ENCODE assay signal across 45 mouse cellular contexts in the genomic region with DNA sequence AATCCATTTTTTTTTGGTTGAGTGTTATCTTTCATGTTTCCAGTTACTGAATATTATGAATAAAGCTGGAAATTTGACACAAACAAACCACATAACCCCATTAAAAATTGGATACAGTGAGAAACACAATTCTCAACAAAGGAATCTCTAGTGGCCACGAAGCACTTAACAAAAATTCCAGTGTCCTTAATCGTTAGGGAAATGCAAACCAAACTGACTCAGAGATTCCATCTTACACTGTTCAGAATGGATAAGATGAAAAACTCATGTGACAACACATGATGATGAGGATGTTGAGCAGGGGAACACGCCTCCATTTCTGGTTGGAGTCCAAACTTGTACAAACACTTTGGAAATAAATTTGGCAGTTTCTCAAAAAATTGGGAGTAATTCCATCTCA. TPM values are rescaled to one million over a fixed set of nuclear protein-coding genes. Genes with fewer than 3 reads are reported as not detected.
"Had no signal": no experiment of that assay in that cellular context is flagged by ENCODE, and none has a peak within 500 bp of the region (broad histone marks: within the 10 kb centered on the region; RNA-seq: fewer than 3 reads in every experiment).

No protein-coding gene starts in this region.

- H3K4me1 ChIP-seq: heart, embryonic 10.5 days; heart, embryonic 12.5 days; heart, embryonic 13.5 days; heart, embryonic 15.5 days; hindbrain, embryonic 10.5 days; hindbrain, embryonic 12.5 days; hindbrain, embryonic 13.5 days; hindbrain, embryonic 15.5 days; intestine, embryonic 15.5 days; kidney, embryonic 15.5 days had no signal

- H3K9me3 ChIP-seq: heart, embryonic 10.5 days; heart, embryonic 12.5 days; heart, embryonic 13.5 days; heart, embryonic 15.5 days; hindbrain, embryonic 10.5 days; hindbrain, embryonic 12.5 days; hindbrain, embryonic 13.5 days; hindbrain, embryonic 15.5 days; intestine, embryonic 15.5 days; kidney, embryonic 15.5 days had no signal

- DNase-seq: heart, postnatal 10 days; heart, postnatal 14 days; heart, postnatal 36 days; heart, postnatal 4 days; kidney, adult 11 months; kidney, adult 18-20 months; kidney, adult 2 months; kidney, adult 8-10 months; kidney, adult 9 months; kidney, postnatal 10 days; kidney, postnatal 14 days; kidney, postnatal 25 days; kidney, postnatal 36 days; kidney, postnatal 4 days; layer of hippocampus, adult 9-11 months; layer of hippocampus, postnatal 36 days had no signal

- ATAC-seq: hindbrain, embryonic 16.5 days; hindbrain, postnatal 0 days; inflammation-experienced regulatory T-cells, adult 6 months; intestine, embryonic 15.5 days; intestine, embryonic 16.5 days; intestine, postnatal 0 days had no signal

- H3K27ac ChIP-seq: heart, embryonic 10.5 days; heart, embryonic 13.5 days; heart, embryonic 15.5 days; hindbrain, embryonic 10.5 days; hindbrain, embryonic 12.5 days; hindbrain, embryonic 13.5 days; hindbrain, embryonic 14.5 days; hindbrain, embryonic 15.5 days; hindbrain, postnatal 0 days; intestine, embryonic 15.5 days; kidney, embryonic 15.5 days; kidney, postnatal 0 days; layer of hippocampus, adult 2 months had no signal

- H3K9ac ChIP-seq: heart, embryonic 12.5 days; heart, embryonic 13.5 days; heart, embryonic 15.5 days; hindbrain, embryonic 12.5 days; hindbrain, embryonic 13.5 days; hindbrain, embryonic 14.5 days; hindbrain, embryonic 15.5 days; intestine, embryonic 15.5 days; kidney, embryonic 15.5 days had no signal

- H3K27me3 ChIP-seq: heart, embryonic 12.5 days; heart, embryonic 13.5 days; heart, embryonic 15.5 days; hindbrain, embryonic 12.5 days; hindbrain, embryonic 13.5 days; hindbrain, embryonic 15.5 days; intestine, embryonic 15.5 days; kidney, embryonic 15.5 days had no signal

- H3K4me2 ChIP-seq: heart, embryonic 11.5 days; heart, embryonic 12.5 days; heart, embryonic 13.5 days; heart, embryonic 15.5 days; hindbrain, embryonic 12.5 days; hindbrain, embryonic 13.5 days; hindbrain, embryonic 14.5 days; hindbrain, embryonic 15.5 days; intestine, embryonic 15.5 days; kidney, embryonic 15.5 days had no signal

- H3K4me3 ChIP-seq: heart, embryonic 10.5 days; heart, embryonic 12.5 days; heart, embryonic 13.5 days; heart, embryonic 15.5 days; hindbrain, embryonic 10.5 days; hindbrain, embryonic 12.5 days; hindbrain, embryonic 13.5 days; hindbrain, embryonic 15.5 days; intestine, embryonic 15.5 days; kidney, embryonic 15.5 days; layer of hippocampus, adult 2 months had no signal

- H3K36me3 ChIP-seq: heart, embryonic 10.5 days; heart, embryonic 12.5 days; heart, embryonic 13.5 days; heart, embryonic 15.5 days; hindbrain, embryonic 10.5 days; hindbrain, embryonic 12.5 days; hindbrain, embryonic 13.5 days; hindbrain, embryonic 15.5 days; intestine, embryonic 15.5 days; kidney, embryonic 15.5 days had no signal

RNA-seq across cellular contexts. Expression of a gene that starts 57.3 kb away (rescaled TPM):
- total RNA-seq: heart, postnatal 14 days; heart, postnatal 25 days; heart, postnatal 36 days; hematopoietic stem cell, adult 5-6 weeks had no signal
- polyA plus RNA-seq: heart, embryonic 10.5 days; heart, embryonic 11.5 days; heart, embryonic 12.5 days; heart, embryonic 13.5 days; heart, embryonic 14.5 days; heart, embryonic 15.5 days; heart, embryonic 16.5 days; heart, postnatal 0 days; hindbrain, embryonic 10.5 days; hindbrain, embryonic 11.5 days; hindbrain, embryonic 12.5 days; hindbrain, embryonic 13.5 days; hindbrain, embryonic 14.5 days; hindbrain, embryonic 16.5 days; inflammation-experienced regulatory T-cells, adult 6 months; intestine, embryonic 14.5 days; intestine, embryonic 15.5 days; intestine, embryonic 16.5 days; intestine, postnatal 0 days; kidney, adult 2 months; kidney, embryonic 14.5 days; kidney, embryonic 15.5 days; kidney, embryonic 16.5 days; kidney, postnatal 0 days; large intestine, adult 2 months had no signal
